Mouse (Mus musculus) kidney, postnatal 4 days (tissue): Measurements from ENCODE around the gene Ppbp.

Experiments
- DNase-seq, 2 experiments: peaks; one replicate each; pipeline ENCODE4 v3.0.0; 2021; ENCODE audit warnings: mixed read lengths in 2 of 2

Gene Ppbp

GRCm38 (mm10) chr5:90768218-90768617, at the start of gene Ppbp:
Gene Ppbp (plus strand): TSS chr5:90768518.
- DNase-seq = no peak

GRCm38 (mm10) chr5:90722656-90723055, 45.7 kb upstream of the Ppbp start:
- DNase-seq = no peak

- no peak for DNase-seq
Measured at GRCm38 (mm10) chr5:90728254-90728653, 40.1 kb upstream of the Ppbp start.

- DNase-seq = peak in 1 of 2 experiments; percentile 12
Measured at GRCm38 (mm10) chr5:90731480-90731879, 36.8 kb upstream of the Ppbp start.

GRCm38 (mm10) chr5:90742029-90742428, 26.3 kb upstream of the Ppbp start:
- no peak for DNase-seq

GRCm38 (mm10) chr5:90753934-90754333, 14.4 kb upstream of the Ppbp start:
- no peak for DNase-seq

- peak; percentile 10 to 30 for DNase-seq
Measured at GRCm38 (mm10) chr5:90758020-90758605, 10.2 kb upstream of the Ppbp start.

GRCm38 (mm10) chr5:90759077-90760065, 8.9 kb upstream of the Ppbp start, which contains the start of gene Cxcl5:
Gene Cxcl5 (plus strand): TSS chr5:90759360.
- DNase-seq = peak; percentile 43 to 47

GRCm38 (mm10) chr5:90760303-90760702, 8.0 kb upstream of the Ppbp start:
- DNase-seq = no peak

- DNase-seq = no peak
Measured at GRCm38 (mm10) chr5:90760844-90761243, 7.5 kb upstream of the Ppbp start.

- no peak for DNase-seq
Measured at GRCm38 (mm10) chr5:90761834-90762233, 6.5 kb upstream of the Ppbp start.

- no peak for DNase-seq
Measured at GRCm38 (mm10) chr5:90763912-90764665, 4.2 kb upstream of the Ppbp start.

- no peak for DNase-seq
Measured at GRCm38 (mm10) chr5:90765821-90766606, 2.3 kb upstream of the Ppbp start.

GRCm38 (mm10) chr5:90771369-90771768, 3.1 kb downstream of the Ppbp start:
- no peak for DNase-seq

- peak; percentile 33 to 50 for DNase-seq
Measured at GRCm38 (mm10) chr5:90771880-90772653, 3.7 kb downstream of the Ppbp start, which contains the start of gene Pf4. Gene Pf4 (plus strand): TSS chr5:90772435.

GRCm38 (mm10) chr5:90775562-90775961, 7.2 kb downstream of the Ppbp start:
- DNase-seq = no peak

GRCm38 (mm10) chr5:90777621-90778020, 9.3 kb downstream of the Ppbp start:
- no peak for DNase-seq

- no peak for DNase-seq
Measured at GRCm38 (mm10) chr5:90778856-90779255, 10.5 kb downstream of the Ppbp start.

GRCm38 (mm10) chr5:90783697-90784096, 15.4 kb downstream of the Ppbp start:
- DNase-seq = no peak

GRCm38 (mm10) chr5:90785659-90786588, 17.6 kb downstream of the Ppbp start, which contains the start of gene Cxcl3:
Gene Cxcl3 (plus strand): TSS chr5:90786103.
- peak; percentile 64 to 65 for DNase-seq
